Mouse (Mus musculus) intestine, postnatal 0 days (tissue): Measurements from ENCODE around the gene Gabpa. TPM values are rescaled to one million over a fixed set of nuclear protein-coding genes. Genes with fewer than 3 reads are reported as not detected.

Source experiments
- ATAC-seq: fragments of 200-750 bp; cut with Nextera tagmentation; 2 replicates; pipeline ENCODE4 v1.8.0; 2017; ENCODE audit warnings: mild to moderate bottlenecking, moderate TSS enrichment, moderate library complexity
- H3K27ac ChIP-seq: fragments of 300-500 bp; sonication (generic); 2 replicates; pipeline ENCODE4 v1.5.1; 2014; ENCODE audit warnings: mild to moderate bottlenecking, low read depth, low read length, moderate library complexity
- H3K27me3 ChIP-seq: fragments of 300-500 bp; sonication (generic); replicated peaks from 2 replicates; pipeline ENCODE4 v1.6.1; 2014; ENCODE audit warnings: low read length, mixed read lengths; ENCODE audit not compliant: control insufficient read depth, insufficient read depth
- H3K36me3 ChIP-seq: fragments of 300-500 bp; sonication (generic); 2 replicates; pipeline ENCODE4 v1.6.1; 2014; ENCODE audit warnings: mild to moderate bottlenecking, moderate library complexity; ENCODE audit not compliant: control insufficient read depth, insufficient read depth
- H3K4me1 ChIP-seq: fragments of 300-500 bp; sonication (generic); replicated peaks from 2 replicates; pipeline ENCODE4 v1.6.1; 2014; ENCODE audit warnings: antibody characterized with exemption, low read length, mixed read lengths; ENCODE audit not compliant: control insufficient read depth, insufficient read depth
- H3K4me2 ChIP-seq: fragments of 300-500 bp; sonication (generic); replicated peaks from 2 replicates; pipeline ENCODE4 v1.6.1; 2014; ENCODE audit warnings: low read depth, mild to moderate bottlenecking, moderate library complexity
- H3K4me3 ChIP-seq: fragments of 300-500 bp; sonication (generic); 2 replicates; pipeline ENCODE4 v1.5.1; 2014; ENCODE audit warnings: low read depth, low read length
- H3K9ac ChIP-seq: fragments of 300-500 bp; sonication (generic); 2 replicates; pipeline ENCODE4 v1.6.1; 2014; ENCODE audit warnings: mild to moderate bottlenecking, low read depth, low read length
- H3K9me3 ChIP-seq: fragments of 300-500 bp; sonication (generic); 2 replicates; pipeline ENCODE4 v1.6.1; 2016; ENCODE audit warnings: mixed run types; ENCODE audit not compliant: control insufficient read depth
- CTCF ChIP-seq: sonication (generic); IDR thresholded peaks from 2 replicates; pipeline ENCODE4 v1.5.1; 2016; ENCODE audit warnings: low read depth, mild to moderate bottlenecking, control low read depth, antibody characterized with exemption, moderate library complexity
- WGBS: fragments of 180-500 bp; shearing (Covaris S2); extraction: QIAGEN DNeasy Blood & Tissue Kit; methylation state at CpG from one replicate; pipeline ENCODE4 v1.1.7; 2014; 5-methylcytosine and 5-hydroxymethylcytosine counted together
- polyA plus RNA-seq: library from polyadenylated mRNA; unstranded; fragments of >200 nt; fragmentation: Nextera tagmentation; extraction: Ambion mirVana; gene quantifications from 2 replicates; pipeline ENCODE4 v1.2.1, GENCODE M21; 2015

Gene Gabpa
- polyA plus RNA-seq, 1 experiment from 2014 or later: 10.8 TPM

DNA sequence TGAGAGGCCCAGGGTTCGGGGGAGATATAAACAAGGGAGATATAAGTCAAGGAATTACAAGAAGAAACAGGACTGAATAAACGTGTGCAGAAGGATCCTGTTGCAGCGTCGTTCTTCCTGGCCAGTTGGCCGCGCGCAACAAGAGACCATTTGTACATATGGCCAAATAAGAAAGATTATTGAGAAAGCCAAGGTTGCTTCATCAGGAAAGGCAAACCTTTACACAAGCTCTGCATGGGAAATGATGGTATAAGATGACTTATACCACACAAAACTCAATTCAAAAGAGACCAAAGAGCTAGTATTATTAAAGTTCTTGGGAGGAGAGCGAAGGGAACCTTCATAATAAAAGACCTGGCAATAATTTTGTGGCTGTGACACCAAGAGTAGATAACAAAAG lies 49.8 kb downstream of the Gabpa start:
- Histone ChIP-seq H3K4me3 (no peak overlapping the region), H3K9ac (no peak overlapping the region), H3K36me3 (no peaks in the 10 kb centered on the region), H3K9me3 (no peaks in the 10 kb centered on the region), H3K27me3 (no peaks in the 10 kb centered on the region), H3K27ac (no peak overlapping the region), H3K4me2 (no peak overlapping the region), H3K4me1 (no peaks in the 10 kb centered on the region)
- ATAC-seq: no peak
- WGBS: 80% methylated on average over 8 of the region's 8 CpGs
- TF ChIP-seq CTCF: no peak

- no peak overlapping the region for H3K27ac ChIP-seq
- no peak for ATAC-seq
- H3K9me3 ChIP-seq: no peaks in the 10 kb centered on the region
- TF ChIP-seq CTCF: no peak
- H3K9ac ChIP-seq: no peak overlapping the region
- no peak overlapping the region for H3K4me2 ChIP-seq
- H3K36me3 ChIP-seq: no peaks in the 10 kb centered on the region
- no peaks in the 10 kb centered on the region for H3K27me3 ChIP-seq
- H3K4me3 ChIP-seq: no peak overlapping the region
- no peaks in the 10 kb centered on the region for H3K4me1 ChIP-seq
- WGBS: 89% methylated on average over 4 of the region's 4 CpGs
Measured at GRCm38 (mm10) chr16:84902995-84903394, 68.3 kb downstream of the Gabpa start.

DNA sequence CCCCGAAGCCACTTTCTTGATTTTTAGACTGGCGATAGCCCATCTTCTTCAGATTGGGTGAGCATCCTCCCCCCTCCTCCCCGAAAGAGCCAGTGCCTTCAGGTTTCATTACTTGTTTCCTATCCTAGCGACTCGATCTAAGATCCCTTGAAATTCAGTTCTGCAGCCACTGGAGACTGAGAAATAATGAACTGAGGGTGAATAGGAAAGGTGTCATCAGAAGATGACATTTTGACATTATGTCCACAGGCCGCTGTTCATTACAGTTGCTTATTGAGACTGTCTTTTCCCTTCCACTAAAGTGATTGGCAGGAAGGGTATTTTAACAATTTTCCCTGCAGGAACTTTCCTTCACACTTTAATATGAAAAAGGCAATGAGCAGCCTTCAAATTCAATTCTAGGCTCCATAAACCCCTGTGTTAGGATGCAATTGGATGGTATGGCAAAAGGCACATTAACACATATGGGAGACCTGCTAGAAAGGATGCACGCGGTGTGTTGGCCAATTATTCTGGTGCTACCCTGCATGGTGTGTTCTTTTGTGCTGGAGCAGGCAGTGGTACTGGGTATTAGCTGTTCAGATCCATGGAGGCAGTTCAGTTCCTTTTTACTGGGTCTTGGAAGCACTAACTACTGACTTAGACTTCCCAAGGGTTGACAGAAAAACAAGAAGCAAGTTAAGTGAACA lies 76.9 kb downstream of the Gabpa start:
- 93% methylated on average over 8 of the region's 8 CpGs for WGBS
- ATAC-seq: no peak
- no peaks in the 10 kb centered on the region for H3K9me3 ChIP-seq
- no peak overlapping the region for H3K4me3 ChIP-seq
- H3K4me2 ChIP-seq: no peak overlapping the region
- no peaks in the 10 kb centered on the region for H3K27me3 ChIP-seq
- H3K4me1 ChIP-seq: no peaks in the 10 kb centered on the region
- H3K9ac ChIP-seq: no peak overlapping the region
- no peaks in the 10 kb centered on the region for H3K36me3 ChIP-seq
- no peak for TF ChIP-seq CTCF
- no peak overlapping the region for H3K27ac ChIP-seq

Other genes starting within 250 kb of the Gabpa start
- 24.1 and 25.6 TPM in 2 replicates for gene Mrpl39, start 99.2 kb upstream of the Gabpa start, polyA plus RNA-seq
- gene Jam2, start 60.8 kb upstream of the Gabpa start, polyA plus RNA-seq: 5.9 and 6.0 TPM in 2 replicates
- gene Atp5j, start 700 bp downstream of the Gabpa start, polyA plus RNA-seq: 1,184 and 1,284 TPM in 2 replicates